Mouse (Mus musculus): ENCODE results near the gene Lurap1. TPM values are rescaled to one million over a fixed set of nuclear protein-coding genes. Genes with fewer than 3 reads are reported as not detected.

Gene Lurap1
- polyA plus RNA-seq, 1 experiment from 2014 or later, result 3.2 TPM

DNA sequence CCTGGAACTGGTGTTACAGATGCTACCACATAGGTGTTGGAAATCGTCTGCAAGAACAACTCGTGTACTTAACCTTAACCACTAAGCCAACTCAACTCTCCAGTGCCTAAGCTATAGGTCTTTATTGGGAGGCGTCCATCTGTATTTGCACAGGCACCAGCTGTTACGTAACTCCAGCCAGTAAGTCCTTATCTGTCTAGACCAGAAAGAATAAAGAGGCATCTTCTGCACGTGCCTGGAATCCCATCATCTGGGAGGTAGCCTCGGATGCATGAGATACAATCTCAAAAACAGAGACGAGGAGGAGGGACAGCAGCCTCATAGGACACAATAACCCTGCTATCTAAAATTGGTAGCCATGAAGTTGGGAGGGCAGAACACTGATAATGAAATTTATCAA, 50.2 kb downstream of the Lurap1 start:
- WGBS, result 87% methylated on average over 7 of the region's 7 CpGs
- Histone ChIP-seq H3K27ac (ENCODE audit: low read depth, low read length) (no peak overlapping the region), H3K27me3 (ENCODE audit: control insufficient read depth, insufficient read depth, low read length) (no peaks in the 10 kb centered on the region), H3K36me3 (ENCODE audit: control insufficient read depth, insufficient read depth, low read length) (peaks cover 82% of the 10 kb centered on the region), H3K4me2 (replicated peaks; ENCODE audit: low read depth, low read length) (no peak overlapping the region), H3K9ac (ENCODE audit: low read depth, low read length) (no peak overlapping the region), H3K9me3 (ENCODE audit: control insufficient read depth, low read length) (no peaks in the 10 kb centered on the region), H3K4me1 (ENCODE audit: control insufficient read depth, insufficient read depth, low read length) (no peaks in the 10 kb centered on the region), H3K4me3 (ENCODE audit: low read length) (no peak overlapping the region)
- ATAC-seq (ENCODE audit: low FRiP score, low TSS enrichment), result no peak

DNA sequence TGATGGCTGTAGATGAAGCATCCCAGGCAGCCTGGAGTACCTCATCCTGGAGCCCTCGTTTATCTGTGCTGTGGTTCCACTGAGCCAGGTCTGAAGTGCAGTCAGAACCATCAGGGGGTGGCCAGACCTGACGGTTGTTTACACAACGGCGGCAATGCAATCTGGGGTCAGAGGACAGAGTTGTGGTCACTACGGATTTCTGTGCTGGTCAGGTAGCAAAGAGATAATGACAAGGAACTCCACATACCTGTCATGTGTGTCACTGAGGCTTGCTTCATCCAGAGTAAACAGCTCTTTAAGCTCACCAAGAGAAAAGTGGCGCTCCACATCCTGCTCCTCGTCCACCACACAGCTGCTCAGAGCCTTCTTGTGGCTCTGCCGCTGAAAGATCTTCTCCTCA, 53.9 kb downstream of the Lurap1 start:
- Histone ChIP-seq H3K4me3 (ENCODE audit: low read length) (no peak overlapping the region), H3K36me3 (ENCODE audit: control insufficient read depth, insufficient read depth, low read length) (peaks cover 90% of the 10 kb centered on the region), H3K27me3 (ENCODE audit: control insufficient read depth, insufficient read depth, low read length) (no peaks in the 10 kb centered on the region), H3K27ac (ENCODE audit: low read depth, low read length) (no peak overlapping the region), H3K4me1 (ENCODE audit: control insufficient read depth, insufficient read depth, low read length) (no peaks in the 10 kb centered on the region), H3K9ac (ENCODE audit: low read depth, low read length) (no peak overlapping the region), H3K4me2 (replicated peaks; ENCODE audit: low read depth, low read length) (no peak overlapping the region), H3K9me3 (ENCODE audit: control insufficient read depth, low read length) (no peaks in the 10 kb centered on the region)
- 92% methylated on average over 8 of the region's 8 CpGs for WGBS
- no peak for ATAC-seq (ENCODE audit: low FRiP score, low TSS enrichment)

DNA sequence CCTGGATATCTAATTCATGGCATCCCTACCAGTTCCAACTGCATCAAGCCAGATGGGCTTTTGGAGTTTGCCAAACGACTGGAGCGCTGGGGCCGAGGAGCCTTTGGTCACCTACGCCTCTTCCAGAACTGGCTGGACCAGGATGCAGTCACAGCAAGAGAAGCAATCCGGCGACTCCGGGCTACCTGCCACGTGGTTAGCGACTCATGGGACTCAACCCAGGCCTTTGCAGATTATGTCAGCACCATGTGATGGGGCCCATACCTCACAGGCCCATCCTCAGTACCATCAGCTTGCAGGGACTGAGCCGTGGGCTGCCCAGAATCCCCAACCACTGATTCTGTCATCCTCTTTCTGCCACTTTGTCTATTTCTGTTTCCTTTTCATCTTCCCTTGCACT, 54.8 kb downstream of the Lurap1 start:
- H3K36me3 ChIP-seq (ENCODE audit: control insufficient read depth, insufficient read depth, low read length), result peaks cover 87% of the 10 kb centered on the region
- no peak for ATAC-seq (ENCODE audit: low FRiP score, low TSS enrichment)

DNA sequence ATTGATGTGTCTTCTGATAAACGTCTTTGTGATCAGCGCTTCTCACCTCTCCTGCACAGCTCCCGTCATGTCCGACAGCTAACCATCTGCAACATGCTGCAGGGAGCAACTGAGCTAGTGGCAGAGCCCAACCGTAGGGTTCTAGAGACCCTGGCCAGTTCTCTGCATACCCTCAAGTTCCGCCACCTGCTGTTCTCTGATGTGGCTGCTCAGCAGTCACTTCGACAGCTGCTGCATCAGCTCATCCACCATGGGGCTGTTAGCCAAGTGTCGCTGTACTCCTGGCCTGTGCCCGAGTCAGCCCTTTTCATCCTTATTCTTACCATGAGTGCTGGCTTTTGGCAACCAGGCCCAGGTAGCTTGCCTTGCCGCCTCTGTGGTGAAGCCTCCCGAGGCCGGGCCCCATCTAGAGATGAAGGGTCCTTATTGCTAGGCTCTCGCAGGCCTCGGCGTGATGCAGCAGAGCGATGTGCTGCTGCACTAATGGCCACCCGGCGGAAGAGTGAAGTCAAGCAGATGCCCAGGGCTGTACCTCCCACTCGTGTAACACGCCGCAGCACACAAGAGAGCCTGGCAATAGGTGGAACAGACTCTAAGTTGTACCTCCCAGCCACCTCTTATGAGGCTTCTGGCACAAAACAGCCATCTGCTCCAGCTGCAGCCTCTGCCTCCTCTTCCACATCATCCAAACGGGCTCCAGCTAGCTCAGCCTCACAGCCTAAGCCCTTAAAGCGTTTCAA, 62.5 kb downstream of the Lurap1 start:
- H3K27me3 ChIP-seq (ENCODE audit: control insufficient read depth, insufficient read depth, low read length), result no peaks in the 10 kb centered on the region
- H3K9ac ChIP-seq (ENCODE audit: low read depth, low read length), result no peak overlapping the region
- WGBS, result 91% methylated on average over 23 of the region's 23 CpGs
- H3K9me3 ChIP-seq (ENCODE audit: control insufficient read depth, low read length), result no peaks in the 10 kb centered on the region
- no peak for ATAC-seq (ENCODE audit: low FRiP score, low TSS enrichment)
- H3K4me2 ChIP-seq (replicated peaks; ENCODE audit: low read depth, low read length), result no peak overlapping the region
- no peak overlapping the region for H3K4me3 ChIP-seq (ENCODE audit: low read length)
- no peak overlapping the region for H3K27ac ChIP-seq (ENCODE audit: low read depth, low read length)
- H3K4me1 ChIP-seq (ENCODE audit: control insufficient read depth, insufficient read depth, low read length), result no peaks in the 10 kb centered on the region
- H3K36me3 ChIP-seq (ENCODE audit: control insufficient read depth, insufficient read depth, low read length), result peaks cover 71% of the 10 kb centered on the region

More for the DNA sequence above, 54.8 kb downstream of the Lurap1 start:
- Histone ChIP-seq H3K4me3 (ENCODE audit: low read length) (no peak overlapping the region), H3K4me1 (ENCODE audit: control insufficient read depth, insufficient read depth, low read length) (no peaks in the 10 kb centered on the region), H3K9me3 (ENCODE audit: control insufficient read depth, low read length) (no peaks in the 10 kb centered on the region), H3K4me2 (replicated peaks; ENCODE audit: low read depth, low read length) (no peak overlapping the region), H3K27ac (ENCODE audit: low read depth, low read length) (no peak overlapping the region), H3K9ac (ENCODE audit: low read depth, low read length) (no peak overlapping the region), H3K27me3 (ENCODE audit: control insufficient read depth, insufficient read depth, low read length) (no peaks in the 10 kb centered on the region)
- WGBS, result 92% methylated on average over 10 of the region's 10 CpGs

Other genes with a start within 250 kb of the Lurap1 start
- not detected in 2 replicates for gene Dmbx1, start 211.4 kb downstream of the Lurap1 start, polyA plus RNA-seq (2014; fragmentation: Nextera tagmentation; extraction: Ambion mirVana)
- 5.2 and 8.7 TPM in 2 replicates for gene Faah, start 133.4 kb downstream of the Lurap1 start, polyA plus RNA-seq (2014; fragmentation: Nextera tagmentation; extraction: Ambion mirVana)
- 17.1 and 24.1 TPM in 2 replicates for gene Nsun4, start 97.5 kb downstream of the Lurap1 start, polyA plus RNA-seq (2014; fragmentation: Nextera tagmentation; extraction: Ambion mirVana)
- gene Uqcrh, start 76.3 kb downstream of the Lurap1 start, polyA plus RNA-seq (2014; fragmentation: Nextera tagmentation; extraction: Ambion mirVana), result 513 and 692 TPM in 2 replicates
- gene Lrrc41, start 76.1 kb downstream of the Lurap1 start, polyA plus RNA-seq (2014; fragmentation: Nextera tagmentation; extraction: Ambion mirVana), result 66.6 and 78.1 TPM in 2 replicates
- gene Rad54l, start 27.6 kb downstream of the Lurap1 start, polyA plus RNA-seq (2014; fragmentation: Nextera tagmentation; extraction: Ambion mirVana), result 26.6 and 40.7 TPM in 2 replicates
- 50.9 and 68.2 TPM in 2 replicates for gene Pomgnt1, start 27.5 kb downstream of the Lurap1 start, polyA plus RNA-seq (2014; fragmentation: Nextera tagmentation; extraction: Ambion mirVana)
- 0.50 and 0.89 TPM in 2 replicates for gene Tspan1, start 16.3 kb upstream of the Lurap1 start, polyA plus RNA-seq (2014; fragmentation: Nextera tagmentation; extraction: Ambion mirVana)
- not detected in 2 replicates for gene 1700042G07Rik, start 22.0 kb upstream of the Lurap1 start, polyA plus RNA-seq (2014; fragmentation: Nextera tagmentation; extraction: Ambion mirVana)
- not detected in 2 replicates for gene Gm49337, start 22.0 kb upstream of the Lurap1 start, polyA plus RNA-seq (2014; fragmentation: Nextera tagmentation; extraction: Ambion mirVana)
- gene Pik3r3, start 70.3 kb upstream of the Lurap1 start, polyA plus RNA-seq (2014; fragmentation: Nextera tagmentation; extraction: Ambion mirVana), result 19.9 and 27.6 TPM in 2 replicates

Data from kidney, embryonic 14.5 days (tissue).